Mouse (Mus musculus): ENCODE measurements around the gene Tprgl. TPM values are rescaled to one million over a fixed set of nuclear protein-coding genes. Genes with fewer than 3 reads are reported as not detected.

Tprgl gene
- total RNA-seq, 2 experiments from 2014 or later = 156 to 166 TPM

- DNase-seq (ENCODE audit: low spot score in 2 of 2) = peak; percentile 64 to 74
These were observed 2.8 kb upstream of the Tprgl start for GRCm38 (mm10) chr4:154163296-154163695.

- no peak for DNase-seq (ENCODE audit: low spot score in 2 of 2)
These were observed 417 bp downstream of the Tprgl start for GRCm38 (mm10) chr4:154159961-154160537.

DNA sequence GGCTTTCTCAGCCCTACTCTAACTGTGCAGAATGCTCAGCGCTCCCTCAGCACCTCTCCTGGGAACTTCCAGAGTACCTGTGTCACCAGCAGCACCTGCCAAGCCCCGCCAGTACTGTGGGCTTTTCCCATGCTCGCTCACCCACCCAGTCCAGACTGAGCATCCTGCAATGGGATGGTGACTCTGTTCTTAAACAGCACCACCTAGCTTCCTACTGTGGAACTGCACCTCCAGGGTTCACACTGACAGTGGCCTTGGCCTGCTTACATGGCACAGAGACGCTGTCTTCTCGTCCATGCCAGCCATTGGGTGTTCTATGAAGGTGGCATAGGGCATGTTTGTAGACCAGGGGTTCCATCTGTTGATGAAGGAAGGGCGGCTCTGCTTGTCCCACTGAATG lies 1.5 kb downstream of the Tprgl start:
- peak; percentile 85 to 89 for DNase-seq (ENCODE audit: low spot score in 2 of 2)

DNA sequence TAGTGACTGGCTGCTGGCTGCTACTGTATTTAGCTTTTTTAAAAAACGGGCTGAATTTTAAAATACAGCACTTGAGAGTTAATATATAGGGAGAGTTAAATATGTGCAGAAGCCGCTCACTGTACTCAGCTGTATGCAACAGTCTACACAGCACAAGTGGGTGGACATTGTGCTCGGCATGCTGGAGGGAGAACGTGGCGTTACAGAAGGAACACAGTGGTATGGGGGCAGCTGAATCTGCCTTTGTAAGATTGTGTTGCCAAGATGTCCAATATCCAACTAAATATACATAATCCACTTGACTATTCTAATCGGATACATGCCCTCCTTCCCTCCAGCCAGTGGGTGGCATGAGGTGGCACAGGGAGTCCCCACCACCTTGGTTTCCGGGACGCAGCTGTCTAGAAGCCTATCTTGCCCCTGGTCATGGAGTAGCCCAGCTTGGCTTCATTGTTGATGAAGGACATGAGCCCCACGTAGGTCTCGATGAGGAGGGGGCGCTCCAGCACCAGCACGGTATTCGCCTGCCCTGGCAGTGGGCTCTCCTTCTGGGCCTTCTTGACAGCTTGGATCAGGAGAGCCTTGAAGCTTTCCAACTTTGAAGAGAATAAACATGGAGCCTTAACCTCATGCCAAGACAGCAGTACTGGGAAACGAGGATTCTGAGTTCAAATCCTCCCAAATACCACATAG lies 2.4 kb downstream of the Tprgl start:
- no peak for DNase-seq (ENCODE audit: low spot score in 2 of 2)

DNA sequence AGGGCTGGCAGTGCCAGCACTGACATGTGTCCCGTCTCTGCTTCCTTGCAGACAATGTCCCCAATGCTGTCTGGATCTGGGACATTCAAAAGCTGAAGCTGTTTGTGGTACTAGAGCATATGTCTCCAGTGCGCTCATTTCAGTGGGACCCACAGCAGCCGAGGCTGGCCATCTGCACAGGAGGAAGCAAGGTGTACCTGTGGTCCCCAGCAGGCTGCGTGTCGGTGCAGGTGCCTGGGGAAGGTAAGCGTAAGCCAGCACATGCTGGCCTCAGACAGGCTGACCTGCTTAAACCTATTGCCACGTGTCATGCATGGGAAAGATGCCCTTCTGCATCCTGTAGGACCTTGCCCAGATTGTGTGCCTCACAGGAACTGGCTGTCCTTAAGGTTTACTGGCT lies 4.4 kb downstream of the Tprgl start:
- no peak for DNase-seq (ENCODE audit: low spot score in 2 of 2)

- DNase-seq (ENCODE audit: low spot score in 2 of 2) = no peak
These were observed 6.4 kb downstream of the Tprgl start for GRCm38 (mm10) chr4:154154104-154154503.

GRCm38 (mm10) chr4:154146342-154146741 lies 14.1 kb downstream of the Tprgl start:
- DNase-seq (ENCODE audit: low spot score in 2 of 2) = no peak

DNA sequence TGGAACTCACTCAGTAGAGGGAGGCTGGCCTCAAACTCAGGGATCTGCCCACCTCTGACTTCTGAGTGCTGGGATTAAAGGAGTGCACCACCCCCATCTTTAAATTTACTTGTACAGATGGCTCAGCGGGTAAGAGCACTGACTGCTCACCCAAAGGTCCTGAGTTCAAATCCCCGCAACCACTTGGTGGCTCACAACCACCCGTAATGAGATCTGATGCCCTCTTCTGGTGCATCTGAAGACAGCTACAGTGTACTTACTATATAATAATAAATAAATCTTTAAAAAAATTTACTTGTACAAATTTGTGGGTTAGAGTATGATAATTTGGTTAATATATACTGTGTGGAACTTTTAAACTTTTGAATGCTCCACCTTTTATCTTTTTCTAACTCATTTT lies 15.8 kb downstream of the Tprgl start:
- no peak for DNase-seq (ENCODE audit: low spot score in 2 of 2)

GRCm38 (mm10) chr4:154142211-154143040 lies 18.0 kb downstream of the Tprgl start, which contains the start of gene Wrap73:
Gene Wrap73, plus strand, starts transcription at chr4:154142372.
- peak; percentile 84 to 86 for DNase-seq (ENCODE audit: low spot score in 2 of 2)

DNA sequence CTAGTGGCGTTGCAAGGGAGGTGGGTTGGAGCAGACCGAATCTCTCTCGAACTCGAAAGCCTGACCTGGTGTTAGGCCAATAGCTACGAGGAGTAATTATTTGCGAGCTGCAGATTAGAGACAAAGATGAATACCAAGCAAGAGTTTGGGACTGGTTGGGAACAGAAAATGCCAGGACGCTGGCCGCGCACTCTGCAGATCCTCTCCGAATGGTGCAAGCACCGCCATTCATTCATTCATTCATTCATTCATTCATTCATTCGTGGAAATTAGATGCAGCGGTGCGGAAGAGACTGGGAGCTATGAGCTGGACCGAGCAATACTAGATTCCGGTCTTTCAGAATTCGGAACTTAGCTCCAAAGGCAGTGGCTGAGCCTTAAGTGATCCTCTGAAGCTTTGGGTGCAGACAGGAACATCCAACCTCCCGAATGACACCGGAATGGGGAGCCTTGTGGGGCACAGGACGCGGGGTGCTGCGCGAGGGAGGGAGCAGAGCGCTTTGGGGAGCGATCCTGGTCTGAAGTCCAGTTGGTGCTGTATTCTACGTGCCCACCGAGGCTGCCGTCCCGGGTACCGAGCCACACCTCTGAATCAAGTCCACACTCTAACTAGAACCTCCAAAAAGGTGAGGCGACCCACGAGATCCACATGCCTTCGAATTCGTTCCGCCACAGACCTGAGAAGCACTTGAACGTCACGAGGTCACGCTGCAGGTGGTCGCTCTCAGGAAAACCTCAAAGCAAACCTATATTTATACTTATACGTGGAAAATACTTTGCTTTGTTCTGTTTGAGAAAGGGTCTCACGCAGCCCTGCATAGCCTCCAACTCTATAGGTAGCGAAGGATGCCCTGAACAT lies 19.2 kb downstream of the Tprgl start:
- DNase-seq (ENCODE audit: low spot score in 2 of 2) = no peak

GRCm38 (mm10) chr4:154140213-154141008 lies 20.1 kb downstream of the Tprgl start:
- DNase-seq (ENCODE audit: low spot score in 2 of 2) = no peak

GRCm38 (mm10) chr4:154140182-154140212 lies 20.5 kb downstream of the Tprgl start, which contains the start of gene Trp73:
Gene Trp73, minus strand, starts transcription at chr4:154140208.
- DNase-seq (ENCODE audit: low spot score in 2 of 2) = no peak

GRCm38 (mm10) chr4:154139671-154140181 lies 20.7 kb downstream of the Tprgl start:
- no peak for DNase-seq (ENCODE audit: low spot score in 2 of 2)

GRCm38 (mm10) chr4:154137139-154137538 lies 23.3 kb downstream of the Tprgl start:
- no peak for DNase-seq (ENCODE audit: low spot score in 2 of 2)

GRCm38 (mm10) chr4:154134803-154135202 lies 25.7 kb downstream of the Tprgl start:
- DNase-seq (ENCODE audit: low spot score in 2 of 2) = no peak

DNA sequence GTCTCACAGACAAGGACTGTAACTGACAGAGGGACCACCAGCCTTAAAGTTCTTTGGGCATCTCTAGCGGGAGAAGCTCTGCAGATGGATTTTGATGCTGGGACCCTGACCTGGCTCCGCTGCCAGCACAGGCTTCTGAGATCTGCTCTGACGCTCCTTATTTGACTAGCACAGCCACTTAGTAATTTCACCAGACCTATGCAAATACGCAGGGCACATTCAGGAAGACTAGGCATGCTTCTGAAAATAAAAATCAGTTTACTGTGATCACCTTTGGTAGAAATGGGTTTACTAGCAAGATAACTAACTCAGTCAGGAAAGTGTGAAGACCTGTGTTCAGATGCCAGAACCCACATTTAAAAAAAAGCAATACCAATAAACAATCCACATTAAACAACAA lies 28.6 kb downstream of the Tprgl start:
- DNase-seq (ENCODE audit: low spot score in 2 of 2) = no peak

- DNase-seq (ENCODE audit: low spot score in 2 of 2) = no peak
These were observed 30.5 kb downstream of the Tprgl start for GRCm38 (mm10) chr4:154129950-154130349.

- DNase-seq (ENCODE audit: low spot score in 2 of 2) = no peak
These were observed 33.2 kb downstream of the Tprgl start for GRCm38 (mm10) chr4:154127273-154127672.

DNA sequence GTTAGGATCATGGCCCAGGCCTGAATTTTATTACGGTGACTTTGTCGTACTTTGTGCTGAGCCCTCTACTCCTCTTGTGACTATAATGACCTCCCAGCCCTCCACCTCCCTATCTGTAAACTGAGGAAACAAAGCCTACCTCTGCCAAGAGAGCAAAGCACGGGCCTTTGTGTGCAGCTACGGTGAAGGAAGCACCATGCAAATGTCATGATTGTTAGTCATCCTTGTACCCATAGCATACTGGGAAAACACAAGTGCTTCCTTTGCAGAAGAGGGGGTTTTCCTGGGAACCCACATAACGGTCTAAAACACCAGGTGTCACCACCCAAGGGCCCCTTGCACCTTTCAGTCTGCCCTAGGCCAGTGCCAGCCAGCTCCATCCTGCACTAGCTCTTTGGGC lies 35.3 kb downstream of the Tprgl start:
- DNase-seq (ENCODE audit: low spot score in 2 of 2) = no peak

DNA sequence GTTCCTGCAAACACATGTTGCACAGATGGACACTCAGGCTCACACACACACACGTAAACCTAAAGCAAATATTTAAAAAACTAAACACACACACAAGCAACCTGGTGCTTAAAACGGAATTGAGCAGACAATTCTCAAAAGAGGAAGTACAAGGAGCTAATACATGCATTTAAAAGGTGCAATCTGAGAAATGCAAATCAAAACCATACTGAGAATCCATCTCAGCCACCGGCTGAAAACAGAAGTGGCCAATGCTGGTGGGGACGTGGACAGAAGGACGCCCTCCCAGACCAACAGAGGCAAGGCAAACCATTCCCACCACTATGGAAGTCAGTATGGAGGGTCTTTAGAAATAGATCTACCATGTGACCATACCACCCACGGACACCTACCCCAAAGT lies 36.9 kb downstream of the Tprgl start:
- no peak for DNase-seq (ENCODE audit: low spot score in 2 of 2)

GRCm38 (mm10) chr4:154122374-154122773 lies 38.1 kb downstream of the Tprgl start:
- DNase-seq (ENCODE audit: low spot score in 2 of 2) = no peak
